Mouse (Mus musculus) small intestine, adult 10 weeks (tissue): ENCODE data around the gene Olfr8. TPM values are rescaled to one million over a fixed set of nuclear protein-coding genes. Genes with fewer than 3 reads are reported as not detected.

Experiments used
- polyA plus RNA-seq: library from polyadenylated mRNA; stranded (reverse); fragments of 350-450 nt; fragmentation: Illumina TruSeq; extraction: RNeasy Lipid Tissue Mini Kit (QIAGEN cat#74804); gene quantifications from one replicate; pipeline ENCODE4 v1.2.3, GENCODE M21; 2014; ENCODE audit warnings: low replicate concordance

Gene Olfr8
- not detected for polyA plus RNA-seq

DNA sequence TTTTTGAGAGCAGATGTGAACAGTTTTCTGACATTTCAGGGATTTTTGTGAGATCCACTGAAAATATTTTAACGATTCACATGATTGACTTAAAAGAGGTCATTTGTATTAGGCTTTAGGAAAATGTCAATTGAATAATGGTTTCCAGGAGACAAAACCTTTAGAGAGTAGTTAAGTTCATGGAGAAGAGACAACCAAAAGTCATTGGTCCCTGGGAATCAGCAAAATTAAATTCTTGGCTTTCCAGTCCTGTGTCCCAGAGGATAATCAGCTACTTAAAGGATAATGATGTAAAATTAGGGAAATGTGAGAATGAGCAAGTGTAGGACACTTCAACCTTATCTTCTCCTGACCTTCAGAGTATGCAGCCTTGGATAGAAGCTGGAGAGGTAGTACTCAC lies at the start of gene Olfr8:
Gene Olfr8 (plus strand): TSS at position 301 of the 400 bp plus-strand sequence.

GRCm38 (mm10) chr10:78912871-78913270 lies 37.6 kb upstream of the Olfr8 start, which contains the start of gene Olfr1354:
TSS of gene Olfr1354 (plus strand) at chr10:78913171.

GRCm38 (mm10) chr10:78963009-78963408 lies 12.6 kb downstream of the Olfr8 start, which contains the start of gene Olfr1353:
TSS of gene Olfr1353 (plus strand) at chr10:78963309.

GRCm38 (mm10) chr10:78980750-78981149 lies 30.3 kb downstream of the Olfr8 start, which contains the start of gene Olfr1352:
TSS of gene Olfr1352 (plus strand) at chr10:78981050.

Other genes with a start within 250 kb of the Olfr8 start
- gene Casp14, start 232.3 kb upstream of the Olfr8 start, polyA plus RNA-seq: 0.45 TPM
- not detected for gene Ccdc105, start 197.6 kb upstream of the Olfr8 start, polyA plus RNA-seq
- gene Slc1a6, start 170.1 kb upstream of the Olfr8 start, polyA plus RNA-seq: not detected
- gene Olfr1356, start 98.5 kb upstream of the Olfr8 start, polyA plus RNA-seq: not detected
- gene Olfr1355, start 75.1 kb upstream of the Olfr8 start, polyA plus RNA-seq: not detected
- not detected for gene Olfr1354, start 37.5 kb upstream of the Olfr8 start, polyA plus RNA-seq
- not detected for gene Olfr1353, start 12.7 kb downstream of the Olfr8 start, polyA plus RNA-seq
- not detected for gene Olfr1352, start 30.4 kb downstream of the Olfr8 start, polyA plus RNA-seq
- not detected for gene Olfr1351, start 61.8 kb downstream of the Olfr8 start, polyA plus RNA-seq
- gene Olfr57, start 78.1 kb downstream of the Olfr8 start, polyA plus RNA-seq: not detected
- 36.0 TPM for gene 2610008E11Rik, start 147.0 kb downstream of the Olfr8 start, polyA plus RNA-seq
- not detected for gene Vmn2r80, start 198.1 kb downstream of the Olfr8 start, polyA plus RNA-seq